Mouse (Mus musculus) hindbrain, embryonic 14.5 days (tissue): ENCODE measurements at regions not wholly inside any gene's neighbourhood (a gene's known extent, or its start where the extent isn't known, plus 50 kb on each side); places are given as distances from the start of the nearest gene placed in this dataset.
A peak's percentile ranks its signal among the peaks of the same experiment; 100 is the strongest.

Source experiments
- ATAC-seq: fragments of 200-750 bp; cut with Nextera tagmentation; 2 replicates; pipeline ENCODE4 v1.8.0; 2017; ENCODE audit warnings: moderate number of reproducible peaks, mild to moderate bottlenecking, moderate TSS enrichment, moderate library complexity; ENCODE audit not compliant: low FRiP score
- DNase-seq: peaks from one replicate; pipeline ENCODE4 v3.0.0-alpha.2; 2015; ENCODE audit warnings: low spot score
- H3K27ac ChIP-seq: fragments of 300-500 bp; sonication (generic); 2 replicates; pipeline ENCODE4 v1.5.1; 2014; ENCODE audit warnings: mild to moderate bottlenecking, moderate library complexity
- H3K27me3 ChIP-seq: fragments of 300-500 bp; sonication (generic); 2 replicates; pipeline ENCODE4 v1.6.1; 2014; ENCODE audit warnings: mild to moderate bottlenecking, low read length, mixed read lengths; ENCODE audit not compliant: control insufficient read depth, insufficient read depth
- H3K36me3 ChIP-seq: fragments of 300-500 bp; sonication (generic); replicated peaks from 2 replicates; pipeline ENCODE4 v1.6.1; 2014; ENCODE audit not compliant: control insufficient read depth, insufficient read depth
- H3K4me1 ChIP-seq: fragments of 300-500 bp; sonication (generic); replicated peaks from 2 replicates; pipeline ENCODE4 v1.6.1; 2014; ENCODE audit warnings: antibody characterized with exemption, low read length, mixed read lengths; ENCODE audit not compliant: control insufficient read depth, insufficient read depth
- H3K4me2 ChIP-seq: fragments of 300-500 bp; sonication (generic); replicated peaks from 2 replicates; pipeline ENCODE4 v1.6.1; 2014; ENCODE audit warnings: mild to moderate bottlenecking, moderate library complexity
- H3K4me3 ChIP-seq: fragments of 300-500 bp; sonication (generic); replicated peaks from 2 replicates; pipeline ENCODE4 v1.5.1; 2014; ENCODE audit warnings: mild to moderate bottlenecking, low read length
- H3K9ac ChIP-seq: fragments of 300-500 bp; sonication (generic); 2 replicates; pipeline ENCODE4 v1.6.1; 2014
- H3K9me3 ChIP-seq: fragments of 300-500 bp; sonication (generic); 2 replicates; pipeline ENCODE4 v1.6.1; 2016; ENCODE audit warnings: low read length; ENCODE audit not compliant: control insufficient read depth
- WGBS: fragments of 180-500 bp; shearing (Covaris S2); extraction: QIAGEN DNeasy Blood & Tissue Kit; methylation state at CpG from one replicate; pipeline ENCODE4 v1.1.7; 2014; 5-methylcytosine and 5-hydroxymethylcytosine counted together

DNA sequence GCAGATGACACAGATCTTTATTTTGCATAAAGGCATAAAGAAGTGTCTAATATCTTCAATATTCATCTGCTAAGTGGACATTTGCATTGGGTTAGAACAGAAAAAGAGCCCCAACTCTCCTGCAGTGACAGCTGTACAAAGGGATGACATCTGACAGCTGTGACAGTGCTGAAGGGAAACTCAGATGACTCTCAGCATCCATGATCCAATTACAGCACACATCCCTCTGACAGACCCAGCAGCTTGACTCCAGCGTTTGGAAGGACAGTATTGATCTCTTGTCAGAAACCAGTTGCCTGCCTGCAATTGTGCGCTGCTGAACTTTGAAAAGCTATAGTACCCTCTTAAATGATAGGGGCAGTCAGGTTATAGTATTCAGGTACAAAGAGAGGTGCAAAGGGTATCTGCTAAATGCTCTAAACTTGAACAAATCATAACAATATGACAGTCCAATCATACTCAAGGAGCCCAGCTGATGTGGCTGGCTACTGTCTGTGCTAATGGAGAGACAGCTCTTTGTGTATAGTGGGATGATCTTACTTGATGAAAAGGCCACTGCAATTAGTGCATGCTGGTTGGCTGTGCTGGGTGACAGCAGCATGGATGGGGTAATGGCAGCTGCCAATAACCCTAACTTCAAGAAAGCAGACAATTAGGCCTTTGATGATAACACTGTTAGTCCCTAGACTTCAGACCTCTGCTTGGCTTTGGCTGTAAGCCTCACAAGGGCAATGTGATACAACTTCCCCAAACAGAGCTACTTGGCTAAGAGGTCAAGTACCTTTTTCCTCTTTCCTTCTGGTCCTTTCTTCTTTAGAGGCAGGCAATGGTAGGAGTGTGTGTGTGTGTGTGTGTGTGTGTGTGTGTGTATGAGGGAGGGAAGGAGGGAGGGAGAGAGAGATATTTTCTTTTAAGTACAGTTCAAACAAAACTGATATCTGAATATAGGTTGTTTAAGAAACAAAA lies 662.9 kb downstream of the Nr4a2 start:
- Histone ChIP-seq H3K4me2 (no peak overlapping the region), H3K27me3 (no peaks in the 10 kb centered on the region), H3K9me3 (no peaks in the 10 kb centered on the region), H3K4me1 (peaks cover 10% of the 10 kb centered on the region; the same call in 1 of the 2 replicates), H3K9ac (no peak overlapping the region), H3K36me3 (no peaks in the 10 kb centered on the region), H3K27ac (peak overlapping the region; percentile 21; the same call in 1 of the 2 replicates), H3K4me3 (no peak overlapping the region)
- no peak for DNase-seq
- WGBS: 33% methylated on average over 2 of the region's 2 CpGs
- 0 out of 2 replicates have a peak, but pooled peaks have one; percentile 38 for ATAC-seq

DNA sequence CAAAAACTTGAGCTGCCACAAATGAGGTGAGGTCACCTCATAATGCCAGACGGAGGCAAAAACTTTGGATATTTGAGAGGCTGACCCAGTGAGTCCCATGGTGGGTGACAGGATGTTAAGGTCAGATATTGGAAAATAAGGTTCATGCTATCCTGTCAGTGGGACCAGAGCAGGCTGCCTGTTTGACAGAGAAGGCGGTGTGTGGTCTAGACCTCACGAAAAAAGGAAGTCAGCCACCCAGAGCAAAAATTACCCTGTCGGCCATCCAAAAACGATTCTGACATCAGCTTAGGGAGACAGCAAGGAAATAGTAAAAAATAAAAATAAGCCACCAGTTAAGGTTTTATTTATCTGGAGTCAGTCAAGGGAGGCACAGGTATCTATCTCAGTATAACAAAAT lies 664.4 kb downstream of the Nr4a2 start:
- WGBS: 65% methylated on average over 5 of the region's 5 CpGs
- ATAC-seq: no peak

DNA sequence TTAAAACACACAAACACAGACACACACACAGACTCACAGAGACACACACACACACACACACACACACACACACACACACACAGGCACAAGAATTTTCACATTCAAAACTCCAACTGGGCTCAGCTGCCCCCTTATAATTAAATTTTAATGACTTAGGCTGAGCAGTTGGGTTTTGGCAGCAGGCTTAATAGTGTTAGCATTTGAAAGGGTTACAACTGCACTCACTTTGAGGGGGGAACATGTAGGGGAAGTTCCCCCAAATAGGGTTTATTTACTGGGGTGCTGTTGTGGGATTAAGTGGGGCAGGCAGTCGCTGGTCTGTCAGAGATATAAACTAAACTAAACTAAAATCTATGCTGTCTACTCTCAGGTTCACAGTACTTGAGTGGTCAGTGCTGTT lies 666.2 kb downstream of the Nr4a2 start:
- no peak overlapping the region for H3K4me2 ChIP-seq
- H3K27ac ChIP-seq: no peak overlapping the region
- 16% methylated on average over 1 of the region's 1 CpGs for WGBS
- ATAC-seq (peak; percentile 47), DNase-seq (no peak)
- no peaks in the 10 kb centered on the region for H3K36me3 ChIP-seq
- H3K9me3 ChIP-seq: no peaks in the 10 kb centered on the region
- H3K27me3 ChIP-seq: no peaks in the 10 kb centered on the region
- H3K4me1 ChIP-seq: peaks cover 19% of the 10 kb centered on the region; the same call in 1 of the 2 replicates
- H3K4me3 ChIP-seq: no peak overlapping the region
- H3K9ac ChIP-seq: no peak overlapping the region

More for the DNA sequence above, 664.4 kb downstream of the Nr4a2 start:
- no peak overlapping the region for H3K9ac ChIP-seq
- DNase-seq: no peak
- H3K9me3 ChIP-seq: no peaks in the 10 kb centered on the region
- no peak overlapping the region for H3K27ac ChIP-seq
- H3K27me3 ChIP-seq: no peaks in the 10 kb centered on the region
- peaks cover 19% of the 10 kb centered on the region; the same call in 1 of the 2 replicates for H3K4me1 ChIP-seq
- no peak overlapping the region for H3K4me2 ChIP-seq
- H3K4me3 ChIP-seq: no peak overlapping the region
- no peaks in the 10 kb centered on the region for H3K36me3 ChIP-seq

DNA sequence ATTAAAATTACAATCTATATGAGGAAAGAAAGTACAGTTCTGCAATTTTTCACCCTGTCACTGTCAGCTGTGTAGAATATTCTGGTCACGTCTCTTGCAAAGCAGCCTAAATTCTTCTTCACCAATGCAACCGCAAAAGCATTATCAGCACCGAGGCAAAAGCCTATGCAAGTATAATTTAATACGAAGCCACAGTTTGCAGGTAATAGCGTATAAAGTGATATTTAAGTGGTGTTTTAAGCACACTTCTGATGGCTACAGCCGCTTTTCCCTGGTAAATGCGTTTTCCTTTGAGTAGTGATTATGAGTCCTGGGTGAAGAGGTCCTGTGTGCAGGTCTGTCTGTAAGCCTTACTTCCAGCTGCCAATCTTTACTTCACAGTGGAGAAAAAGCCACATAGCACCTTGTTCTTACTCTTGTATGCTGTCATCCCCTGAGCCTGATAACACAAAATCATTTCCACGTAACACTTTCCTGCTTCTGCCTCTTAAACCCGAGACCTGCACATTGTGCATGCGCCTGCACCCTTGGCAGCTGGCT lies 667.9 kb downstream of the Nr4a2 start:
- Histone ChIP-seq H3K9ac (no peak overlapping the region), H3K4me3 (no peak overlapping the region), H3K36me3 (no peaks in the 10 kb centered on the region), H3K9me3 (no peaks in the 10 kb centered on the region), H3K27ac (0 out of 2 replicates have a peak overlapping the region, but pooled peaks have one; percentile 8), H3K4me1 (peaks cover 19% of the 10 kb centered on the region; the same call in 1 of the 2 replicates), H3K4me2 (no peak overlapping the region; the same call in 1 of the 2 replicates), H3K27me3 (no peaks in the 10 kb centered on the region)
- ATAC-seq: no peak
- DNase-seq: peak; percentile 29
- 47% methylated on average over 10 of the region's 10 CpGs for WGBS

DNA sequence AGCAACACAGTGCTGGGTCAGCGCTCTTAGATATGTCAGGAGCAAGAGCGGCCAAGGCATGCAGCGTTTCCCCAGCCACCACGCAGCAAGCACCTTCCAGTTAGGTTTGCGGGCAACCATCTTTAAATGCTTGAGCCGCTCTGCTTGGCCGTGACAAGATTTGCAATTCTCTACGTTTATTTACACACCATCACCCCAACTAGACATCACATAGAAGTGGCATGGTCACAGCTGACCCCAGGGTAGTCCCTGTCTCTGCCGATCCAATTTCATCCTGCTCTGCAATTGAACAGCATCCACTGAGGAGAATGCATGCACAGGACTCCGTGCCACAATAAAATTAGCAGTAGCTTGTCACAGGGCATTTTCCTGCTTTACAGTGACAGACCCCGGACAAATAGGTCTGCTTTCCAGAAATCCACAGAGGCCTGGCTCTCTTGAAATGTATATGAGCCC lies 669.2 kb downstream of the Nr4a2 start:
- Histone ChIP-seq H3K27ac (peak overlapping the region; percentile 26; the same call in 1 of the 2 replicates), H3K4me2 (peak overlapping the region; percentile 53), H3K9me3 (no peaks in the 10 kb centered on the region), H3K27me3 (no peaks in the 10 kb centered on the region), H3K36me3 (no peaks in the 10 kb centered on the region), H3K9ac (peak overlapping the region; percentile 44), H3K4me3 (peak overlapping the region; percentile 22), H3K4me1 (peaks cover 19% of the 10 kb centered on the region; the same call in 1 of the 2 replicates)
- 4% methylated on average over 11 of the region's 11 CpGs for WGBS
- peak; percentile 40 for DNase-seq
- peak; percentile 75 for ATAC-seq

DNA sequence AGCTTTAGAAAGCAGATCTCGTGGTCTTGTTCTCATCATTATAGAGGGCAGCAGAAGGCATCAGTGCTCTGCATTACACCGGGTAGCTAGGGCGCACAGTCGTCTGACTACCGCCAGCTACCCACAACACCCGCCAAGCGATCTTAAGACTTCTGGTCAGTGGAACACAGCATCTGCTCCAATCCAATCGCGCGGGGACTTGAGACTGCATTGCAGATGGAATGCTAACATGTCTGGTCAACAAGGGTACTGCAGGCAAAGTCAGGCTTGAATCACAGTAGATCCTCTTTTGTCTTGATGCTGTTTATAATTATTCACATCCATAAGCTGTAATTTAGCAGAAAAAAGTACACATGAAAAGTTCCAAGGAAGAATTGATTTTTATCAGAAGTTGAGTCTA lies 682.9 kb downstream of the Nr4a2 start:
- H3K9me3 ChIP-seq: no peaks in the 10 kb centered on the region
- no peak for ATAC-seq
- no peak overlapping the region for H3K4me2 ChIP-seq
- H3K4me1 ChIP-seq: no peaks in the 10 kb centered on the region
- no peak overlapping the region for H3K27ac ChIP-seq
- H3K9ac ChIP-seq: no peak overlapping the region
- no peak for DNase-seq
- no peak overlapping the region for H3K4me3 ChIP-seq
- WGBS: 78% methylated on average over 10 of the region's 10 CpGs
- H3K36me3 ChIP-seq: no peaks in the 10 kb centered on the region
- no peaks in the 10 kb centered on the region for H3K27me3 ChIP-seq
